Mouse (Mus musculus) intestine, embryonic 14.5 days (tissue): ENCODE data around the gene Dmwd. TPM values are rescaled to one million over a fixed set of nuclear protein-coding genes. Genes with fewer than 3 reads are reported as not detected.

Experiments used
- ATAC-seq: fragments of 200-750 bp; cut with Nextera tagmentation; replicated peaks from 2 replicates; pipeline ENCODE4 v1.8.0; 2017; ENCODE audit warnings: low read depth, moderate number of reproducible peaks, moderate TSS enrichment, moderate library complexity; ENCODE audit not compliant: low FRiP score, low TSS enrichment
- DNase-seq: peaks from one replicate; pipeline ENCODE4 v3.0.0-alpha.2; 2018; ENCODE audit warnings: low spot score
- H3K27ac ChIP-seq: fragments of 300-500 bp; sonication (generic); 2 replicates; pipeline ENCODE4 v1.5.1; 2014; ENCODE audit warnings: low read depth, mild to moderate bottlenecking, control low read depth
- H3K27me3 ChIP-seq: fragments of 300-500 bp; sonication (generic); replicated peaks from 2 replicates; pipeline ENCODE4 v1.6.1; 2014; ENCODE audit warnings: low read length, control low read depth; ENCODE audit not compliant: control insufficient read depth, insufficient read depth
- H3K36me3 ChIP-seq: fragments of 300-500 bp; sonication (generic); 2 replicates; pipeline ENCODE4 v1.6.1; 2014; ENCODE audit warnings: low read length, control low read depth; ENCODE audit not compliant: control insufficient read depth, insufficient read depth
- H3K4me1 ChIP-seq: fragments of 300-500 bp; sonication (generic); replicated peaks from 2 replicates; pipeline ENCODE4 v1.6.1; 2014; ENCODE audit warnings: low read length, control low read depth, mixed read lengths; ENCODE audit not compliant: control insufficient read depth, insufficient read depth
- H3K4me2 ChIP-seq: fragments of 300-500 bp; sonication (generic); 2 replicates; pipeline ENCODE4 v1.6.1; 2014; ENCODE audit warnings: low read length
- H3K4me3 ChIP-seq: fragments of 300-500 bp; sonication (generic); 2 replicates; pipeline ENCODE4 v1.5.1; 2014; ENCODE audit warnings: low read depth, low read length, control low read depth, mixed read lengths
- H3K9ac ChIP-seq: fragments of 300-500 bp; sonication (generic); 2 replicates; pipeline ENCODE4 v1.6.1; 2014; ENCODE audit warnings: mild to moderate bottlenecking, low read length
- H3K9me3 ChIP-seq: fragments of 300-500 bp; sonication (generic); 2 replicates; pipeline ENCODE4 v1.6.1; 2016; ENCODE audit warnings: low read length, control low read depth; ENCODE audit not compliant: control insufficient read depth
- WGBS: fragments of 180-500 bp; shearing (Covaris S2); extraction: QIAGEN DNeasy Blood & Tissue Kit; methylation state at CpG from one replicate; pipeline ENCODE4 v1.1.7; 2014; 5-methylcytosine and 5-hydroxymethylcytosine counted together
- polyA plus RNA-seq: library from polyadenylated mRNA; unstranded; fragments of >200 nt; fragmentation: Nextera tagmentation; extraction: Ambion mirVana; gene quantifications from 2 replicates; pipeline ENCODE4 v1.2.1, GENCODE M21; 2014

Gene Dmwd
- polyA plus RNA-seq, 1 experiment from 2014 or later = 15.8 TPM

DNA sequence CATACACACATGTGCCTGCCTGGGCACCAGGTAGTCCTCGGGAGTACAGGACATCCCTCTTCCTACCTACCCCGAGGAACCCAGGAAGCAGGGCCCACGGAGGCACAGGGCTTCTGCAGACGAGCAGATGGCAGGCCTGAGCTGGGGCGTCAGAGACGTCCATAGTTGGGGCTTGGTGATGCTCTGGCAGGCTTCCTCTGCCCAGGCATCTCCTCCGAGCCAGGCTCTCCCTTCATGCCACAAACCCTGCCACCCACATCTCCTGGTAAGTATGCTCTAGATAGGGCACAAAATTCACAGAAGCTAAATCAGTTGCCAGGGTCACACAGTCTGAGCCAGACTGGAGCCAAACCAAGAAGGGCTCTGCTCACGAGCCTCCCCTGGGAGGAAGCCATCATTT, 25.9 kb upstream of the Dmwd start:
- H3K4me1 ChIP-seq = no peaks in the 10 kb centered on the region; the same call in 1 of the 2 replicates
- no peaks in the 10 kb centered on the region for H3K9me3 ChIP-seq
- DNase-seq (no peak), ATAC-seq (no peak)
- 93% methylated on average over 8 of the region's 8 CpGs for WGBS
- H3K9ac ChIP-seq = no peak overlapping the region
- H3K27ac ChIP-seq = no peak overlapping the region
- H3K27me3 ChIP-seq = no peaks in the 10 kb centered on the region
- no peak overlapping the region for H3K4me3 ChIP-seq
- peaks cover 83% of the 10 kb centered on the region for H3K36me3 ChIP-seq
- no peak overlapping the region for H3K4me2 ChIP-seq

DNA sequence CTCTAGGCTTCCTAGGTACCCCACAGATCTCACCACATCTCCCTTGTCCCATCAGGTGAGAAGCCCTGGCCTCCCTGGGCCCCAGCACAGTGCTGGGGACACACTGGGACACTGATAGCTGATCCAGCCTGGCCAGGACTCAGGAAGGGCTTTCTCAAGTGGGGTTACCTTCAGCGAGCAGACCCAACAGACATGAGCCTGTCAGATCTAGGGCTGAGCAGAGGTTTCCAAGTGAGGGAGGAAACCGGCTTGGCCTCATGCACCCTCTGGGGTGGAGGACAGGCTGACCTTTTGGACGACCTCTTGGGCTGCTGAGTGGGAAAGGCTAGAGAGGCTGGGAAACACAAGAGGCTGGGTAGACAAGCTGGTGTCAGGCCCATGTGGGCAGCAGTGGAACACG, 24.9 kb upstream of the Dmwd start:
- Histone ChIP-seq H3K27ac (no peak overlapping the region), H3K4me2 (no peak overlapping the region), H3K4me3 (no peak overlapping the region), H3K9ac (no peak overlapping the region), H3K27me3 (no peaks in the 10 kb centered on the region), H3K4me1 (no peaks in the 10 kb centered on the region; the same call in 1 of the 2 replicates), H3K36me3 (peaks cover 74% of the 10 kb centered on the region), H3K9me3 (no peaks in the 10 kb centered on the region)
- WGBS = 71% methylated on average over 4 of the region's 4 CpGs
- no peak for ATAC-seq
- no peak for DNase-seq

GRCm38 (mm10) chr7:19052345-19053135, 23.5 kb upstream of the Dmwd start:
- H3K9me3 ChIP-seq = no peaks in the 10 kb centered on the region
- H3K27ac ChIP-seq = no peak overlapping the region
- H3K36me3 ChIP-seq = peaks cover 60% of the 10 kb centered on the region
- no peaks in the 10 kb centered on the region for H3K27me3 ChIP-seq
- H3K4me2 ChIP-seq = no peak overlapping the region
- 86% methylated on average over 15 of the region's 15 CpGs for WGBS
- DNase-seq (no peak), ATAC-seq (no peak)
- H3K4me1 ChIP-seq = no peaks in the 10 kb centered on the region; the same call in 1 of the 2 replicates
- H3K9ac ChIP-seq = no peak overlapping the region
- no peak overlapping the region for H3K4me3 ChIP-seq

DNA sequence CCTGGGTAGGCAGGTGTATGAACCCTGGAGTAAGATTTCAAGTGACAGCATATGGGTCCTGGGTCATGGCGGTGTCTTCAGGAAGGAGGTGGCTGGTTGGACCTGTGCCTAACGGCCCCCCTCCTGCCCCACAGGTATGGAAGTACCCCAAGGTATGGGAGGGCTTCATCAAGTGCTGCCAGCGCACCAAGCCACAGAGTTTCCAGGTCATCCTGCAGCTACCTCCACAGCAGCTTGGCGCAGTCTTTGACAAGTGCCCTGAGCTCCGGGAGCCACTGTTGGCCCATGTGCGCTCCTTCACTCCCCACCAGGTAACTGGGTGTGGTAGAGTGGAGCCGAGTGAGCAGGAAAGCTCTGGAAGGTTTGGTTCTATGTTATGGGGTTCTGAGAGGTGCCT, 22.9 kb upstream of the Dmwd start:
- Histone ChIP-seq H3K9ac (no peak overlapping the region), H3K36me3 (peaks cover 54% of the 10 kb centered on the region), H3K4me3 (no peak overlapping the region), H3K27me3 (no peaks in the 10 kb centered on the region), H3K9me3 (no peaks in the 10 kb centered on the region), H3K27ac (no peak overlapping the region), H3K4me2 (no peak overlapping the region), H3K4me1 (no peaks in the 10 kb centered on the region; the same call in 1 of the 2 replicates)
- WGBS = 91% methylated on average over 7 of the region's 7 CpGs
- no peak for DNase-seq
- no peak for ATAC-seq

DNA sequence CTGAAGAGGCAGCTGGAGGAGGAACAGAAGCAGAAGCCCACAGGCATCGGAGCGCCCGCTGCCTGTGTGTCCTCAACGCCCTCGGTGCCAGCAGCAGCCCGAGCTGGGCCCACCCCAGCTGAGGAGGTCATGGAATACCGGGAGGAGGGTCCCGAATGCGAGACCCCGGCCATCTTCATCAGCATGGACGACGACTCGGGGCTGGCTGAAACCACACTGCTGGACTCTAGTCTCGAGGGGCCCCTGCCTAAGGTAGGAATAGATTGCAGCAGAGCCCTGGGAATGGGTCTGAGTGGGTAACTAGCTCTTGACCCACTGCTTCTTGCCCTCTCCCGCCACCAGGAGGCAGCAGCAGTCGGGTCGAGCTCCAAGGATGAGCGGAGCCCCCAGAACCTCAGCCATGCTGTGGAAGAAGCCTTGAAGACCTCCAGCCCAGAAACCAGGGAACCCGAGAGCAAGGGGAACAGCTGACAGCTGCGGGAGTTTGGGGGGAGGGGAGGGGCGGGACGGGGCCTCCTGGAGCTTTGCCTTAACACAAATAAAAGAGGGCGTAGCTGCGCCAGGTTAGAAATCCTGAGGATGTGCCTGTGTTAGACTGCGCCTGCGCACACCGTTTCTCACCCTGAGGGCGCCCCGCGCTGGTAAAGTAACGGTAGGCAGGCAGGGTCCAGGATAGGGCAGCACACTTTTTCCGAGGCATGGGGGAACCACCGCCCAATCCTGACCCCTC, 21.8 kb upstream of the Dmwd start, which contains the start of gene Rsph6a:
Gene Rsph6a, plus strand, starts transcription at position 644 of the 730 bp plus-strand sequence.
- Histone ChIP-seq H3K27ac (no peak within 1 kb of the TSS), H3K9ac (no peak within 1 kb of the TSS), H3K36me3 (peaks cover 43% of the 10 kb centered on the region), H3K4me1 (no peaks in the 10 kb centered on the region; the same call in 1 of the 2 replicates), H3K27me3 (no peaks in the 10 kb centered on the region), H3K4me3 (no peak within 1 kb of the TSS), H3K4me2 (peak within 1 kb of the TSS; percentile 28), H3K9me3 (no peaks in the 10 kb centered on the region)
- WGBS = 36% methylated on average over 33 of the region's 33 CpGs
- ATAC-seq (peak; percentile 63), DNase-seq (peak; percentile 84)

DNA sequence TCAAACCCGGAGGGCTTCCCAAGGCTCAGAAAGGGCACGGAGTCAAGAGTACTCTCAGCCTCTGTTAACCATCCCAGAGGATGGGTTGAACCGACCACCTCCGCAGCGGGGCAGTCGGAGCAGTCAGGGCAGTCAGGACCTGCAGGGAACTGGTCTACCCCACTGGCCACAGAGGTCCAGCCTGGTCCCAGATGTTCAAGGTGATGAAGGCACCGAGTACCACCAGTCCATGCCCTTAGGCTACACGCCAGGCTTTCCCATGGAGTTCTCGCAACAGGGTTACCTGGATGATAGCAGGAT, 21.3 kb upstream of the Dmwd start:
- no peak overlapping the region for H3K9ac ChIP-seq
- peak overlapping the region; percentile 28 for H3K4me2 ChIP-seq
- H3K27ac ChIP-seq = no peak overlapping the region
- H3K36me3 ChIP-seq = peaks cover 38% of the 10 kb centered on the region
- ATAC-seq (no peak), DNase-seq (no peak)
- no peaks in the 10 kb centered on the region; the same call in 1 of the 2 replicates for H3K4me1 ChIP-seq
- no peaks in the 10 kb centered on the region for H3K9me3 ChIP-seq
- H3K4me3 ChIP-seq = no peak overlapping the region
- 62% methylated on average over 9 of the region's 9 CpGs for whole genome bisulfite sequencing
- H3K27me3 ChIP-seq = no peaks in the 10 kb centered on the region

DNA sequence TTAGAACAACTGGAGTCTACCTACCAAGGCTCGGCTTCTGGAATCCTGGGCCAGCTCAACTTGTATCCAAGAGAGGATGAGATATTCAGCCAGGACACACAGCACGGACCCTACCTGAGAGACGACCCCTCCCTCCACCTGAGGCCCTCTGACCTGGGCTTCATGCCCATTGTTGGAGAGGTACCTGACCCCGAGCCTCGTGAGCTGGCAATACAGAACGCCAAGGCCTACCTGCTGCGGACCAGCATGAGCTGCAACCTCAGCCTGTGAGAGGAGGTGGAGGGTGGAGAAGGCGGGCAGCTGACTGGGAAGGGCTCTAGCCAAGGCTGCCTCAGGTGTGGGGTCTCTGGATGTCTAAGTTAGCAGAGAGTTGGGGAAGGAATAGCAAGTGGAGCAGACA, 20.9 kb upstream of the Dmwd start:
- no peak for ATAC-seq
- H3K27me3 ChIP-seq = no peaks in the 10 kb centered on the region
- DNase-seq = no peak
- no peaks in the 10 kb centered on the region; the same call in 1 of the 2 replicates for H3K4me1 ChIP-seq
- H3K27ac ChIP-seq = no peak overlapping the region
- peaks cover 34% of the 10 kb centered on the region for H3K36me3 ChIP-seq
- H3K9ac ChIP-seq = no peak overlapping the region
- H3K4me2 ChIP-seq = no peak overlapping the region
- no peaks in the 10 kb centered on the region for H3K9me3 ChIP-seq
- WGBS = 91% methylated on average over 8 of the region's 8 CpGs
- no peak overlapping the region for H3K4me3 ChIP-seq

DNA sequence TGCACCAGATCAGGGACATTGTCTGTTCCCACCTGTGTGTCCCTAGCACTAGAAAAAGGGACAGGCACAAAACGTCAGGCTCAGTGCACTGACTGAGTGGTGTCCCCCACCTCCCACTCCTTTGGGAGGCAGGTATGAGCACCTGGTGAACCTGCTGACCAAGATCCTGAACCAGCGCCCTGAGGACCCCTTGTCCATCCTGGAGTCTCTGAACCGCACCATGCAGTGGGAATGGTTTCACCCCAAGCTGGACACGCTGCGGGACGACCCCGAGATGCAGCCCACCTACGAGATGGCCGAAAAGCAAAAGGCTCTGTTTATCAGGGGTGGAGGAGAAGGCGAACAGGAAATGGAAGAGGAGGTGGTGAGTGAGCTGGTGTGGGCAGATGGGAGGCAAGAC, 18.6 kb upstream of the Dmwd start:
- no peaks in the 10 kb centered on the region; the same call in 1 of the 2 replicates for H3K4me1 ChIP-seq
- H3K27me3 ChIP-seq = no peaks in the 10 kb centered on the region
- H3K4me2 ChIP-seq = no peak overlapping the region
- H3K36me3 ChIP-seq = peaks cover 11% of the 10 kb centered on the region
- DNase-seq (no peak), ATAC-seq (no peak)
- 82% methylated on average over 10 of the region's 10 CpGs for WGBS
- H3K9ac ChIP-seq = no peak overlapping the region
- no peak overlapping the region for H3K27ac ChIP-seq
- H3K9me3 ChIP-seq = no peaks in the 10 kb centered on the region
- no peak overlapping the region for H3K4me3 ChIP-seq
